Mouse (Mus musculus) CH12.LX (cell line): ENCODE measurements around the gene Tnnt1. TPM values are rescaled to one million over a fixed set of nuclear protein-coding genes. Genes with fewer than 3 reads are reported as not detected.

ENCODE experiments used
- DNase-seq: peaks from one replicate; pipeline ENCODE4 v3.0.0-alpha.2; 2013; ENCODE audit errors: extremely low read depth
- H3K27ac ChIP-seq: 2 replicates; pipeline ENCODE4 v1.5.1; 2012; ENCODE audit warnings: low read depth, mild to moderate bottlenecking, control low read depth, moderate library complexity; ENCODE audit not compliant: insufficient read depth
- H3K27me3 ChIP-seq: replicated peaks from 2 replicates; pipeline ENCODE3; 2012; ENCODE audit warnings: inconsistent platforms
- H3K36me3 ChIP-seq, 2 experiments: replicated peaks in 1 of 2; 2 replicates each; pipeline versions ENCODE3 to v1.6.1; 2012; ENCODE audit warnings: inconsistent platforms in 1 of 2, low read length in 1 of 2, mild to moderate bottlenecking in 1 of 2, mixed read lengths in 1 of 2, moderate library complexity in 1 of 2; ENCODE audit not compliant: control insufficient read depth in 1 of 2, insufficient read depth in 1 of 2
- H3K4me1 ChIP-seq, 2 experiments: 2 replicates each; pipeline ENCODE4 v1.6.1; 2012; ENCODE audit warnings: inconsistent platforms in 1 of 2, moderate library complexity in 1 of 2; ENCODE audit not compliant: insufficient read depth in 2 of 2, control insufficient read depth in 1 of 2
- H3K4me2 ChIP-seq: 2 replicates; pipeline ENCODE4 v1.6.1; 2012; ENCODE audit warnings: low read depth, mild to moderate bottlenecking, control low read depth; ENCODE audit not compliant: poor library complexity, insufficient read depth, severe bottlenecking
- H3K4me3 ChIP-seq, 3 experiments: fragments of 150-350 bp in 1 of 3; sonication (generic) in 1 of 3; replicated peaks in 1 of 3; 2 replicates each; pipeline versions ENCODE3 to v1.5.1; 2011 to 2012; ENCODE audit warnings: low read depth in 2 of 3, low read length in 2 of 3, mild to moderate bottlenecking in 2 of 3, moderate library complexity in 2 of 3, control low read depth in 1 of 3, improper control_type of control experiment in 1 of 3, inconsistent platforms in 1 of 3, mixed read lengths in 1 of 3; ENCODE audit not compliant: poor library complexity in 1 of 3
- H3K79me2 ChIP-seq: replicated peaks from 2 replicates; pipeline ENCODE4 v1.6.1; 2012; ENCODE audit warnings: mild to moderate bottlenecking, moderate library complexity; ENCODE audit not compliant: control insufficient read depth, poor library complexity, insufficient read depth, severe bottlenecking; ENCODE audit errors: extremely low read depth
- H3K9ac ChIP-seq: 2 replicates; pipeline ENCODE4 v1.6.1; 2012; ENCODE audit warnings: low read depth, mild to moderate bottlenecking, control low read depth, moderate library complexity; ENCODE audit not compliant: insufficient read depth
- H3K9me3 ChIP-seq: replicated peaks from 2 replicates; pipeline ENCODE3; 2012; ENCODE audit warnings: low read length, inconsistent platforms, mixed read lengths
- CHD1 ChIP-seq: IDR thresholded peaks from 2 replicates; pipeline ENCODE4 v1.6.1; 2012; ENCODE audit warnings: low read depth, low read length, improper control_type of control experiment, inconsistent platforms
- CHD2 ChIP-seq: IDR thresholded peaks from 2 replicates; pipeline ENCODE4 v1.6.1; 2011; ENCODE audit warnings: low read length, improper control_type of control experiment
- CTCF ChIP-seq, 2 experiments: IDR thresholded peaks in 1 of 2; conservative IDR thresholded peaks in 1 of 2; 2 replicates each; pipeline ENCODE4 v1.5.1; 2011 to 2012; ENCODE audit warnings: low read depth in 2 of 2, low read length in 2 of 2, improper control_type of control experiment in 1 of 2, inconsistent platforms in 1 of 2, mild to moderate bottlenecking in 1 of 2, moderate library complexity in 1 of 2
- ELF1 ChIP-seq: IDR thresholded peaks from 2 replicates; pipeline ENCODE4 v1.6.1; 2014; ENCODE audit warnings: low read depth, mild to moderate bottlenecking, inconsistent platforms, low read length, improper control_type of control experiment
- EP300 ChIP-seq: IDR thresholded peaks from 2 replicates; pipeline ENCODE4 v1.6.1; 2011; ENCODE audit warnings: low read length, improper control_type of control experiment
- ETS1 ChIP-seq: conservative IDR thresholded peaks from 2 replicates; pipeline ENCODE4 v1.6.1; 2012; ENCODE audit warnings: low read depth, mild to moderate bottlenecking, inconsistent platforms, low read length, improper control_type of control experiment, moderate library complexity
- GABPA ChIP-seq: IDR thresholded peaks from 2 replicates; pipeline ENCODE4 v1.6.1; 2012; ENCODE audit warnings: low read depth, low read length, improper control_type of control experiment, inconsistent platforms; ENCODE audit not compliant: insufficient replicate concordance
- IRF4 ChIP-seq: IDR thresholded peaks from 2 replicates; pipeline ENCODE4 v1.6.1; 2014; ENCODE audit warnings: low read depth, mild to moderate bottlenecking, inconsistent platforms, low read length, improper control_type of control experiment
- KAT2A ChIP-seq: IDR thresholded peaks from 2 replicates; pipeline ENCODE4 v1.6.1; 2012; ENCODE audit warnings: low read length, improper control_type of control experiment, inconsistent platforms; ENCODE audit not compliant: insufficient replicate concordance
- MAZ ChIP-seq: IDR thresholded peaks from 2 replicates; pipeline ENCODE4 v1.6.1; 2012; ENCODE audit warnings: low read depth, mild to moderate bottlenecking, inconsistent platforms, low read length, improper control_type of control experiment, moderate library complexity
- MEF2A ChIP-seq: IDR thresholded peaks from 2 replicates; pipeline ENCODE4 v1.6.1; 2014; ENCODE audit warnings: low read depth, mild to moderate bottlenecking, inconsistent platforms, low read length, improper control_type of control experiment, borderline replicate concordance
- MXI1 ChIP-seq: IDR thresholded peaks from 2 replicates; pipeline ENCODE4 v1.6.1; 2011; ENCODE audit warnings: mild to moderate bottlenecking, low read depth, low read length, improper control_type of control experiment
- POLR2A ChIP-seq: IDR thresholded peaks from 2 replicates; pipeline ENCODE4 v1.6.1; 2011; ENCODE audit warnings: low read depth, mild to moderate bottlenecking, improper control_type of control experiment, low read length
- POLR2AphosphoS2 ChIP-seq: IDR thresholded peaks from 2 replicates; pipeline ENCODE4 v1.6.1; 2011; ENCODE audit warnings: low read depth, low read length, improper control_type of control experiment
- RCOR1 ChIP-seq: conservative IDR thresholded peaks from 2 replicates; pipeline ENCODE4 v1.6.1; 2012; ENCODE audit warnings: low read depth, mild to moderate bottlenecking, inconsistent platforms, low read length, improper control_type of control experiment
- SIN3A ChIP-seq: IDR thresholded peaks from 2 replicates; pipeline ENCODE4 v1.6.1; 2012; ENCODE audit warnings: low read length, improper control_type of control experiment, inconsistent platforms
- TBP ChIP-seq: conservative IDR thresholded peaks from 2 replicates; pipeline ENCODE4 v1.6.1; 2011; ENCODE audit warnings: low read depth, low read length, improper control_type of control experiment
- TCF12 ChIP-seq: IDR thresholded peaks from 2 replicates; pipeline ENCODE4 v1.6.1; 2014; ENCODE audit warnings: low read depth, mild to moderate bottlenecking, inconsistent platforms, low read length, improper control_type of control experiment
- UBTF ChIP-seq: IDR thresholded peaks from 2 replicates; pipeline ENCODE4 v1.6.1; 2012; ENCODE audit warnings: low read depth, mild to moderate bottlenecking, inconsistent platforms, low read length, improper control_type of control experiment, moderate library complexity
- USF1 ChIP-seq: IDR thresholded peaks from 2 replicates; pipeline ENCODE4 v1.6.1; 2014; ENCODE audit warnings: low read depth, mild to moderate bottlenecking, inconsistent platforms, low read length, improper control_type of control experiment
- USF2 ChIP-seq: conservative IDR thresholded peaks from 2 replicates; pipeline ENCODE4 v1.6.1; 2011; ENCODE audit warnings: low read depth, low read length, improper control_type of control experiment
- ZC3H11A ChIP-seq: IDR thresholded peaks from 2 replicates; pipeline ENCODE4 v1.6.1; 2012; ENCODE audit warnings: low read depth, mild to moderate bottlenecking, inconsistent platforms, low read length, improper control_type of control experiment
- ZMIZ1 ChIP-seq: IDR thresholded peaks from 2 replicates; pipeline ENCODE4 v1.6.1; 2012; ENCODE audit warnings: low read depth, mild to moderate bottlenecking, inconsistent platforms, low read length, improper control_type of control experiment
- dilution Hi-C: fragments of 300-500 bp; cut with MboI; formaldehyde crosslinking; loops from 2 replicates; pipeline ENCODE4 v1.14.3; 2020; ENCODE audit warnings: low sequenced_read_pairs; ENCODE audit not compliant: extremely low pct_unique_long_range_greater_than_20kb, extremely low pct_ligation_motif_present
- in situ Hi-C: fragments of 300-500 bp; cut with MboI; formaldehyde crosslinking; loops from 3 replicates; pipeline ENCODE4 v1.14.3; 2019; ENCODE audit warnings: low sequenced_read_pairs, low pct_ligation_motif_present, low pct_unique_long_range_greater_than_20kb, mixed read lengths
- polyA plus RNA-seq: library from polyadenylated mRNA; unstranded; fragments of >175 nt; gene quantifications from 2 replicates; pipeline ENCODE4 v1.2.1, GENCODE M21; 2012; ENCODE audit warnings: low read depth; ENCODE audit not compliant: insufficient read length
- total RNA-seq, 2 experiments: library from RNA; depleted of rRNA; stranded (reverse); fragments of 300-350 nt in 1 of 2; fragments of >200 nt in 1 of 2; gene quantifications; 2 replicates each; pipeline ENCODE4 v1.2.3; 2012 to 2014

Tnnt1 gene
- total and polyA plus RNA-seq, 3 experiments, result 0.30 to 0.36 TPM; not detected in 1

GRCm38 (mm10) chr7:4537181-4537580 is 21.0 kb upstream of the Tnnt1 start:
- H3K36me3 ChIP-seq, result no peaks in the 10 kb centered on the region
- no peaks in the 10 kb centered on the region for H3K79me2 ChIP-seq
- dilution Hi-C loops, result no loop called here
- no peak overlapping the region for H3K27ac ChIP-seq
- peaks cover 57% of the 10 kb centered on the region for H3K27me3 ChIP-seq
- H3K4me2 ChIP-seq, result no peak overlapping the region
- no peak for DNase-seq
- H3K9me3 ChIP-seq, result peaks cover 4% of the 10 kb centered on the region
- in situ Hi-C loops, result no loop called here
- TF ChIP-seq SIN3A, result no peak
- TF ChIP-seq ETS1, result no peak
- TF ChIP-seq ZC3H11A, result no peak
- no peak for TF ChIP-seq POLR2AphosphoS2
- TF ChIP-seq CHD1, result no peak
- TF ChIP-seq TCF12, result no peak
- no peak for TF ChIP-seq MXI1
- TF ChIP-seq POLR2A, result no peak
- no peak for TF ChIP-seq MAZ
- no peaks in the 10 kb centered on the region for H3K4me1 ChIP-seq
- no peak overlapping the region for H3K4me3 ChIP-seq
- no peak overlapping the region for H3K9ac ChIP-seq

DNA sequence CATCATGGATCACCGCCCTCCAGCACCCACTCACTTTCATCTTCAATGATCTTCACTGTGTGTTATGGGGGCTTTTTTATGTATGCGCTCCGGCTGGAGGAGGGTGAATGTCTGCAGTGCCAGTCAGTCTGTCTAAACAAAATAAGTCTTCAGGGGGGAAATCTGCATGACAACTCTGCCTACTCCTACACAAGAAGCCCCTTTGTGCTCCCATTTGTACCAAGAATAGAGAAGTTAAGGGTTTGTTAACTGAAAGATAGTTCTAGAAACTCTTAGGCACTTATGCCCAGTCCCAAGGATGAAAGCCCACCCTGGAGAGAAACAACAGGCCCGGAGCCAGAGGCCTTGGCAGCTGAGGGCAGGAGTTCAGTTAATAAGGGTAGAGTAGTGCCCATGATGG is 20.2 kb upstream of the Tnnt1 start:
- Histone ChIP-seq H3K36me3 (no peaks in the 10 kb centered on the region), H3K9ac (no peak overlapping the region), H3K4me3 (no peak overlapping the region), H3K9me3 (peaks cover 4% of the 10 kb centered on the region), H3K27ac (no peak overlapping the region), H3K4me2 (no peak overlapping the region), H3K4me1 (no peaks in the 10 kb centered on the region), H3K27me3 (peaks cover 61% of the 10 kb centered on the region), H3K79me2 (no peaks in the 10 kb centered on the region)
- dilution Hi-C loops, result no loop called here
- in situ Hi-C loops, result no loop called here
- DNase-seq, result no peak
- TF ChIP-seq TBP, result no peak
- no peak for TF ChIP-seq MEF2A
- TF ChIP-seq ZMIZ1, result no peak
- TF ChIP-seq IRF4, result no peak
- TF ChIP-seq USF2, result no peak
- TF ChIP-seq KAT2A, result no peak
- no peak for TF ChIP-seq ETS1
- no peak for TF ChIP-seq USF1
- TF ChIP-seq UBTF, result no peak
- TF ChIP-seq POLR2AphosphoS2, result no peak
- TF ChIP-seq RCOR1, result no peak
- no peak for TF ChIP-seq MXI1
- no peak for TF ChIP-seq GABPA
- no peak for TF ChIP-seq CHD2
- no peak for TF ChIP-seq CTCF (conservative IDR thresholded peaks at IDR 0.05 in 1 of 2, IDR thresholded peaks at IDR 0.05 in 1 of 2; ENCODE audit: low read depth in 2 of 2, low read length in 2 of 2)
- TF ChIP-seq CHD1, result no peak
- TF ChIP-seq ELF1, result no peak
- TF ChIP-seq EP300, result no peak
